Mouse (Mus musculus) gonadal fat pad, adult 2 months (tissue): ENCODE measurements around the gene Krt39. TPM values are rescaled to one million over a fixed set of nuclear protein-coding genes. Genes with fewer than 3 reads are reported as not detected.

Experiments
- DNase-seq: peaks from one replicate; pipeline ENCODE4 v3.0.0-alpha.2; 2012; ENCODE audit warnings: low read depth
- polyA plus RNA-seq: library from polyadenylated mRNA; depleted of rRNA; stranded (reverse); fragments of >200 nt; gene quantifications from 2 replicates; pipeline ENCODE4 v1.2.3, GENCODE M21; 2012; rRNA removed

Krt39 gene
- polyA plus RNA-seq, 1 experiment, result not detected

GRCm38 (mm10) chr11:99471946-99472345 is 49.2 kb downstream of the Krt39 start:
- DNase-seq, result no peak

GRCm38 (mm10) chr11:99469228-99469627 is 51.9 kb downstream of the Krt39 start:
- no peak for DNase-seq

DNA sequence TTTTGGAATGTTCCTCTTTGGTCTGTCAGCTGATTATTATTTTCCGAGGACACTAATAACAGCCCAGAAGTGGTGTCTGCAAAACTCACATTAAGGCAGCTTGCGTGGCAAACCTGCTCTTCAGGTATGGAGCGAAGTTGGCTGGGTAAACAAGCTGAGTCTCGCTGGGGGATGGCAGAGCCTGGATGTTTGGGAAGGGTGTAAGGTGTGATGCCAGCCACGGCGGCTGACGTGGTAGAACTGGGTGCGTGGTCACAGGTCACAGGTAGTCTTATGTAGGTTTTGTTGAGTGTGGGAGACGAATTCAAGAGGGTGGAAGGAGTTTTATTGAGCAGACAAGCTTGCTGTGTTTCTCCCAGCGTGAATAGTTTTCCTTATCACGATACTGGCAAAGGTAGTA is 52.6 kb downstream of the Krt39 start:
- no peak for DNase-seq

- no peak for DNase-seq
Measured at GRCm38 (mm10) chr11:99466316-99466715, 54.8 kb downstream of the Krt39 start.

GRCm38 (mm10) chr11:99464836-99465235 is 56.3 kb downstream of the Krt39 start:
- DNase-seq, result no peak

Other genes with a start within 250 kb of the Krt39 start
- not detected in 2 replicates for gene Krt24, start 236.1 kb downstream of the Krt39 start, polyA plus RNA-seq
- not detected in 2 replicates for gene Krt25, start 198.4 kb downstream of the Krt39 start, polyA plus RNA-seq
- gene Krt26, start 183.4 kb downstream of the Krt39 start, polyA plus RNA-seq, result not detected in 2 replicates
- gene Krt27, start 170.2 kb downstream of the Krt39 start, polyA plus RNA-seq, result not detected in 2 replicates
- not detected in 2 replicates for gene Krt28, start 146.4 kb downstream of the Krt39 start, polyA plus RNA-seq
- 0.93 and 1.2 TPM in 2 replicates for gene Krt10, start 132.0 kb downstream of the Krt39 start, polyA plus RNA-seq
- not detected in 2 replicates for gene Krt12, start 99.1 kb downstream of the Krt39 start, polyA plus RNA-seq
- 0.30 and 0.61 TPM in 2 replicates for gene Krt20, start 83.2 kb downstream of the Krt39 start, polyA plus RNA-seq
- gene Krt23, start 28.2 kb downstream of the Krt39 start, polyA plus RNA-seq, result 20.2 and 32.9 TPM in 2 replicates
- gene Krt40, start 21.8 kb upstream of the Krt39 start, polyA plus RNA-seq, result not detected in 2 replicates
- gene Krtap3-3, start 29.5 kb upstream of the Krt39 start, polyA plus RNA-seq, result 0.66 and 1.0 TPM in 2 replicates
- not detected in 2 replicates for gene Krtap3-2, start 35.5 kb upstream of the Krt39 start, polyA plus RNA-seq
- gene Gm11939, start 38.1 kb upstream of the Krt39 start, polyA plus RNA-seq, result not detected in 2 replicates
- gene Krtap3-1, start 45.3 kb upstream of the Krt39 start, polyA plus RNA-seq, result not detected in 2 replicates
- gene Krtap1-5, start 59.7 kb upstream of the Krt39 start, polyA plus RNA-seq, result not detected in 2 replicates
- not detected in 2 replicates for gene Krtap1-4, start 62.3 kb upstream of the Krt39 start, polyA plus RNA-seq
- gene Krtap1-3, start 70.0 kb upstream of the Krt39 start, polyA plus RNA-seq, result not detected in 2 replicates
- not detected in 2 replicates for gene Krtap9-3, start 76.8 kb upstream of the Krt39 start, polyA plus RNA-seq
- gene Gm11938, start 82.0 kb upstream of the Krt39 start, polyA plus RNA-seq, result not detected in 2 replicates
- not detected in 2 replicates for gene Gm11937, start 88.9 kb upstream of the Krt39 start, polyA plus RNA-seq
- not detected in 2 replicates for gene Krtap2-4, start 93.5 kb upstream of the Krt39 start, polyA plus RNA-seq
- gene Gm11562, start 99.1 kb upstream of the Krt39 start, polyA plus RNA-seq, result not detected in 2 replicates
- not detected in 2 replicates for gene Krtap4-1, start 106.9 kb upstream of the Krt39 start, polyA plus RNA-seq
- gene Krtap4-2, start 113.7 kb upstream of the Krt39 start, polyA plus RNA-seq, result not detected in 2 replicates
- not detected in 2 replicates for gene Krtap4-7, start 122.8 kb upstream of the Krt39 start, polyA plus RNA-seq
- gene Gm11555, start 128.9 kb upstream of the Krt39 start, polyA plus RNA-seq, result not detected in 2 replicates
- not detected in 2 replicates for gene Gm11563, start 137.6 kb upstream of the Krt39 start, polyA plus RNA-seq
- gene Krtap4-6, start 144.6 kb upstream of the Krt39 start, polyA plus RNA-seq, result not detected in 2 replicates
- not detected in 2 replicates for gene Gm14190, start 169.4 kb upstream of the Krt39 start, polyA plus RNA-seq
- gene Gm14180, start 213.0 kb upstream of the Krt39 start, polyA plus RNA-seq, result not detected in 2 replicates